Mouse (Mus musculus) spleen, adult 2 months (tissue): ENCODE measurements around the gene Acaca. TPM values are rescaled to one million over a fixed set of nuclear protein-coding genes. Genes with fewer than 3 reads are reported as not detected.

ENCODE experiments used
- DNase-seq, 2 experiments: peaks; one replicate each; pipeline versions ENCODE4 v3.0.0 to v3.0.0-alpha.2; 2012 to 2021; ENCODE audit warnings: low spot score in 2 of 2, low read depth in 1 of 2
- H3K27ac ChIP-seq: fragments of 200-500 bp; 2 replicates; pipeline ENCODE4 v1.5.1; 2012; ENCODE audit warnings: low read length, inconsistent platforms; ENCODE audit not compliant: insufficient read depth
- H3K27me3 ChIP-seq: fragments of 200-500 bp; 2 replicates; pipeline ENCODE4 v1.6.1; 2012; ENCODE audit warnings: mild to moderate bottlenecking, moderate library complexity, low read length, inconsistent platforms; ENCODE audit not compliant: control insufficient read depth, insufficient read depth
- H3K36me3 ChIP-seq: fragments of 200-500 bp; 2 replicates; pipeline ENCODE4 v1.6.1; 2012; ENCODE audit warnings: mild to moderate bottlenecking, low read length, inconsistent platforms; ENCODE audit not compliant: control insufficient read depth, insufficient read depth
- H3K4me1 ChIP-seq: fragments of 200-500 bp; 2 replicates; pipeline ENCODE4 v1.6.1; 2011; ENCODE audit warnings: inconsistent platforms; ENCODE audit not compliant: control insufficient read depth, insufficient read depth, insufficient read length
- H3K4me3 ChIP-seq: fragments of 200-500 bp; 2 replicates; pipeline ENCODE4 v1.5.1; 2011; ENCODE audit warnings: mild to moderate bottlenecking, inconsistent platforms; ENCODE audit not compliant: insufficient read depth, insufficient read length; ENCODE audit errors: extremely low read depth
- POLR2A ChIP-seq: fragments of 200-500 bp; IDR thresholded peaks from 2 replicates; pipeline ENCODE4 v1.6.1; 2011; ENCODE audit warnings: low read depth, low read length, inconsistent platforms
- WGBS: fragments of 180-500 bp; shearing (Covaris S2); methylation state at CpG from one replicate; pipeline ENCODE4 v1.1.7; 2018; 5-methylcytosine and 5-hydroxymethylcytosine counted together
- polyA plus RNA-seq: library from polyadenylated mRNA; depleted of rRNA; stranded (reverse); fragments of >200 nt; gene quantifications from 2 replicates; pipeline ENCODE4 v1.2.3, GENCODE M21; 2012; rRNA removed

Gene Acaca
- polyA plus RNA-seq, 1 experiment: 3.9 TPM

- 82% methylated on average over 4 of the region's 4 CpGs for WGBS
- Histone ChIP-seq H3K4me3 (no peak overlapping the region), H3K4me1 (no peaks in the 10 kb centered on the region), H3K27ac (no peak overlapping the region; the same call in 1 of the 2 replicates), H3K27me3 (no peaks in the 10 kb centered on the region), H3K36me3 (peaks cover 14% of the 10 kb centered on the region)
- TF ChIP-seq POLR2A: no peak
- DNase-seq: no peak
Observed at GRCm38 (mm10) chr11:84442554-84443331, 313.3 kb downstream of the Acaca start.

Other genes starting within 250 kb of the Acaca start
- gene Ddx52, start 187.6 kb upstream of the Acaca start, polyA plus RNA-seq: 3.1 TPM in 2 replicates
- gene Synrg, start 165.2 kb upstream of the Acaca start, polyA plus RNA-seq: 19.4 and 20.3 TPM in 2 replicates
- 1.8 and 1.9 TPM in 2 replicates for gene Dusp14, start 60.4 kb upstream of the Acaca start, polyA plus RNA-seq
- 2.5 and 2.8 TPM in 2 replicates for gene Tada2a, start 72 bp upstream of the Acaca start, polyA plus RNA-seq
- gene Gm11437, start 37.8 kb downstream of the Acaca start, polyA plus RNA-seq: not detected in 2 replicates